ENCODE assay signal across 9 mouse cellular contexts in genomic region chr19:47446130-47446529, GRCm38 (mm10). TPM values are rescaled to one million over a fixed set of nuclear protein-coding genes. Genes with fewer than 3 reads are reported as not detected.
A peak's percentile ranks its signal among the peaks of the same experiment; 100 is the strongest.
DNase-seq lines count a peak whose midpoint lies in the region; ATAC-seq lines count a peak whose summit lies in the region.
"Had no signal": no experiment of that assay in that cellular context is flagged by ENCODE, and none has a peak within 500 bp of the region (broad histone marks: within the 10 kb centered on the region; RNA-seq: fewer than 3 reads in every experiment).

No protein-coding gene starts in this region.

- H3K4me3 ChIP-seq in heart, embryonic 10.5 days: no peak overlapping the region
- H3K4me3 ChIP-seq in liver, embryonic 16.5 days (ENCODE audit: low read depth, low read length): no peak overlapping the region

- H3K9ac ChIP-seq in liver, embryonic 16.5 days (ENCODE audit: low read depth, low read length): peak overlapping the region; percentile 43; the same call in 1 of the 2 replicates

- H3K27ac ChIP-seq in heart, embryonic 10.5 days: peak overlapping the region; percentile 72; the same call in 1 of the 2 replicates
- peak overlapping the region; percentile 74 for H3K27ac ChIP-seq in liver, embryonic 16.5 days (ENCODE audit: low read length)

- peaks cover 99% of the 10 kb centered on the region for H3K4me1 ChIP-seq in heart, embryonic 10.5 days
- H3K4me1 ChIP-seq in liver, embryonic 16.5 days (ENCODE audit: control insufficient read depth, low read depth, low read length): peaks cover 62% of the 10 kb centered on the region

- 73% methylated on average over 9 of the region's 9 CpGs for WGBS in heart, embryonic 10.5 days
- WGBS in liver, embryonic 16.5 days (ENCODE audit: insufficient replicate concordance): 46% methylated on average over 9 of the region's 9 CpGs

- DNase-seq in heart, embryonic 10.5 days (ENCODE audit: low spot score): no peak
- DNase-seq in heart, adult 9 months (ENCODE audit: low spot score in 2 of 2): no peak
- DNase-seq in urinary bladder, postnatal 36 days (ENCODE audit: low spot score in 2 of 2): peak; percentile 43 to 45
- no peak for DNase-seq in urinary bladder, postnatal 10 days (ENCODE audit: low spot score)
- DNase-seq in yolk sac, embryonic 10.5 days (ENCODE audit: low spot score): peak; percentile 75
- DNase-seq in cerebellum, postnatal 4 days (ENCODE audit: low spot score in 2 of 2): no peak
- no peak for DNase-seq in kidney, postnatal 14 days
- DNase-seq: cerebellum, adult 18-20 months had no signal

- ATAC-seq in liver, embryonic 16.5 days (ENCODE audit: low read depth): peak; percentile 46

- no peaks in the 10 kb centered on the region for H3K27me3 ChIP-seq in heart, embryonic 10.5 days (ENCODE audit: insufficient read depth, poor library complexity, severe bottlenecking)
- no peaks in the 10 kb centered on the region for H3K27me3 ChIP-seq in liver, embryonic 16.5 days (ENCODE audit: control insufficient read depth, insufficient read depth, low read depth, low read length)

- H3K4me2 ChIP-seq in liver, embryonic 16.5 days (ENCODE audit: low read depth, low read length): peak overlapping the region; percentile 18

- H3K9me3 ChIP-seq in heart, embryonic 10.5 days: no peaks in the 10 kb centered on the region
- no peaks in the 10 kb centered on the region for H3K9me3 ChIP-seq in liver, embryonic 16.5 days (replicated peaks; ENCODE audit: control insufficient read depth, low read length)

- H3K36me3 ChIP-seq in heart, embryonic 10.5 days: no peaks in the 10 kb centered on the region
- H3K36me3 ChIP-seq in liver, embryonic 16.5 days (ENCODE audit: control insufficient read depth, insufficient read depth): no peaks in the 10 kb centered on the region

RNA-seq across cellular contexts. Expression of gene Sh3pxd2a, which starts 18.1 kb away (rescaled TPM):
- 3.4 and 3.9 TPM in 2 replicates for polyA plus RNA-seq in heart, embryonic 10.5 days (2016; fragmentation: Nextera tagmentation; extraction: Ambion mirVana)
- 0.64 and 0.65 TPM in 2 replicates for polyA plus RNA-seq in liver, embryonic 16.5 days (2015; fragmentation: Nextera tagmentation; extraction: Ambion mirVana)

Comparison
In these comparisons a context has a peak if more than half of its experiments do, and no peak if none do; other contexts are left out.
1. DNase-seq: peak in urinary bladder, postnatal 36 days (2 of 2) and yolk sac, embryonic 10.5 days (single experiment); none in heart, embryonic 10.5 days (single experiment), heart, adult 9 months (0 of 2), urinary bladder, postnatal 10 days (single experiment), cerebellum, postnatal 4 days (0 of 2) and kidney, postnatal 14 days (single experiment).